In the genomic region with DNA sequence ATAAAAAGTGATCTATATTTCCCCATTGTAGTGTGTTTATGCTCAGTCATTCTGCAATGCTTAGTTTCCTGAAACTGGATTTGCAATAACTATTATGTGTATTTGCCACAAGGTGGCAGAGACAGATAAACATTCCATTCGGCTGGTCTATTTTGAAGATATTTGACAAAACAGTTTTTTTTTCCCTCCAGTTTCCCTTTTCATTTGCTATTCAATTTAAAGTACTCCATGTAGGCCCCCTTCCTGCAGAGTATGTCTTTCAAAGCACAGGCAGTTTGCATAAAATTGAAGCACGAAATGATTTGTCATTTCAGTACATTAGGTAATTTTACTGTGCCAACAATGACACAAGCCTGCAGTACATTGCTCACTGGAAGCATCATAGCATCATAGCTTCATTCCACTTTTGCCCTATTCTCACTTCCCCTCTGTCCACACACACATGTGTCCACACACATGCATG, we compare ENCODE assay signal across 11 mouse cellular contexts.
DNase-seq lines count a peak whose midpoint lies in the region; ATAC-seq lines count a peak whose summit lies in the region.
"Had no signal": no experiment of that assay in that cellular context is flagged by ENCODE, and none has a peak within 500 bp of the region (broad histone marks: within the 10 kb centered on the region; RNA-seq: fewer than 3 reads in every experiment).

No protein-coding gene starts in this region.

- H3K27ac ChIP-seq in hindbrain, embryonic 14.5 days: no peak overlapping the region
- no peak overlapping the region for H3K27ac ChIP-seq in hindbrain, embryonic 12.5 days
- H3K27ac ChIP-seq in neural tube, embryonic 14.5 days (ENCODE audit: low read depth, low read length): no peak overlapping the region
- H3K27ac ChIP-seq in forebrain, embryonic 16.5 days (ENCODE audit: low read length): peak overlapping the region; percentile 68
- H3K27ac ChIP-seq: limb, embryonic 10.5 days; midbrain, embryonic 12.5 days had no signal

- no peaks in the 10 kb centered on the region for H3K36me3 ChIP-seq in hindbrain, embryonic 14.5 days (replicated peaks; ENCODE audit: control insufficient read depth, insufficient read depth)
- H3K36me3 ChIP-seq in hindbrain, embryonic 12.5 days: no peaks in the 10 kb centered on the region
- H3K36me3 ChIP-seq in neural tube, embryonic 14.5 days (ENCODE audit: control insufficient read depth, insufficient read depth, low read length): no peaks in the 10 kb centered on the region
- no peaks in the 10 kb centered on the region for H3K36me3 ChIP-seq in forebrain, embryonic 16.5 days (ENCODE audit: control insufficient read depth, insufficient read depth)
- H3K36me3 ChIP-seq: limb, embryonic 10.5 days; midbrain, embryonic 12.5 days had no signal

- peak; percentile 72 for DNase-seq in hindbrain, embryonic 14.5 days (ENCODE audit: low spot score)
- no peak for DNase-seq in neural tube, embryonic 10.5 days (ENCODE audit: extremely low spot score, low spot score)
- DNase-seq in telencephalon, adult 2 months (ENCODE audit: low read depth, low spot score): peak; percentile 62
- no peak for DNase-seq in urinary bladder, postnatal 25 days (ENCODE audit: low spot score)
- DNase-seq: cerebellum, adult 11 months; heart, postnatal 36 days had no signal

- no peaks in the 10 kb centered on the region for H3K27me3 ChIP-seq in hindbrain, embryonic 14.5 days (ENCODE audit: control insufficient read depth, insufficient read depth, low read length)
- H3K27me3 ChIP-seq in hindbrain, embryonic 12.5 days: no peaks in the 10 kb centered on the region
- no peaks in the 10 kb centered on the region for H3K27me3 ChIP-seq in neural tube, embryonic 14.5 days (ENCODE audit: control insufficient read depth, insufficient read depth, low read length)
- no peaks in the 10 kb centered on the region for H3K27me3 ChIP-seq in forebrain, embryonic 16.5 days (replicated peaks; ENCODE audit: control insufficient read depth, insufficient read depth, low read length)
- H3K27me3 ChIP-seq: midbrain, embryonic 12.5 days had no signal

- H3K4me2 ChIP-seq in hindbrain, embryonic 14.5 days (replicated peaks): no peak overlapping the region
- no peak overlapping the region for H3K4me2 ChIP-seq in hindbrain, embryonic 12.5 days (replicated peaks)
- H3K4me2 ChIP-seq in neural tube, embryonic 14.5 days (ENCODE audit: low read depth, low read length): no peak overlapping the region
- no peak overlapping the region for H3K4me2 ChIP-seq in forebrain, embryonic 16.5 days (ENCODE audit: low read length)
- H3K4me2 ChIP-seq: midbrain, embryonic 12.5 days had no signal

- no peaks in the 10 kb centered on the region for H3K4me1 ChIP-seq in hindbrain, embryonic 14.5 days (replicated peaks; ENCODE audit: control insufficient read depth, insufficient read depth, low read length)
- H3K4me1 ChIP-seq in hindbrain, embryonic 12.5 days: no peaks in the 10 kb centered on the region
- no peaks in the 10 kb centered on the region for H3K4me1 ChIP-seq in neural tube, embryonic 14.5 days (ENCODE audit: control insufficient read depth, insufficient read depth, low read length)
- H3K4me1 ChIP-seq in forebrain, embryonic 16.5 days (replicated peaks; ENCODE audit: control insufficient read depth, insufficient read depth, low read length): peaks cover 3% of the 10 kb centered on the region; the same call in 1 of the 2 replicates
- H3K4me1 ChIP-seq: limb, embryonic 10.5 days; midbrain, embryonic 12.5 days had no signal

- no peaks in the 10 kb centered on the region for H3K9me3 ChIP-seq in hindbrain, embryonic 14.5 days (ENCODE audit: control insufficient read depth, low read length)
- H3K9me3 ChIP-seq in hindbrain, embryonic 12.5 days (replicated peaks): no peaks in the 10 kb centered on the region
- H3K9me3 ChIP-seq in neural tube, embryonic 14.5 days (ENCODE audit: control insufficient read depth, low read length): no peaks in the 10 kb centered on the region
- no peaks in the 10 kb centered on the region for H3K9me3 ChIP-seq in forebrain, embryonic 16.5 days (ENCODE audit: control insufficient read depth, low read length)
- H3K9me3 ChIP-seq: limb, embryonic 10.5 days; midbrain, embryonic 12.5 days had no signal

- no peak overlapping the region for H3K4me3 ChIP-seq in hindbrain, embryonic 14.5 days (replicated peaks; ENCODE audit: low read length)
- H3K4me3 ChIP-seq in hindbrain, embryonic 12.5 days: no peak overlapping the region
- H3K4me3 ChIP-seq in neural tube, embryonic 14.5 days (ENCODE audit: low read depth, low read length): no peak overlapping the region
- no peak overlapping the region for H3K4me3 ChIP-seq in forebrain, embryonic 16.5 days (replicated peaks; ENCODE audit: low read length)
- H3K4me3 ChIP-seq: limb, embryonic 10.5 days; midbrain, embryonic 12.5 days had no signal

- no peak overlapping the region for H3K9ac ChIP-seq in hindbrain, embryonic 14.5 days
- no peak overlapping the region for H3K9ac ChIP-seq in hindbrain, embryonic 12.5 days
- no peak overlapping the region for H3K9ac ChIP-seq in neural tube, embryonic 14.5 days (replicated peaks; ENCODE audit: low read depth, low read length)
- no peak overlapping the region for H3K9ac ChIP-seq in forebrain, embryonic 16.5 days (replicated peaks; ENCODE audit: low read depth, low read length)
- H3K9ac ChIP-seq: midbrain, embryonic 12.5 days had no signal

- 0 out of 2 replicates have a peak, but pooled peaks have one; percentile 14 for ATAC-seq in hindbrain, embryonic 14.5 days (ENCODE audit: low FRiP score)
- ATAC-seq in hindbrain, embryonic 12.5 days (ENCODE audit: low FRiP score): no peak
- ATAC-seq in neural tube, embryonic 14.5 days (ENCODE audit: low read depth): peak; percentile 63
- peak; percentile 73 for ATAC-seq in forebrain, embryonic 16.5 days

- 69% methylated on average over 2 of the region's 2 CpGs for WGBS in hindbrain, embryonic 14.5 days
- WGBS in hindbrain, embryonic 12.5 days: 69% methylated on average over 2 of the region's 2 CpGs
- WGBS in neural tube, embryonic 14.5 days: 66% methylated on average over 2 of the region's 2 CpGs
- 33% methylated on average over 2 of the region's 2 CpGs for WGBS in forebrain, embryonic 16.5 days

Comparison
In these comparisons a context has a peak if more than half of its experiments do, and no peak if none do; other contexts are left out.
1. DNase-seq: peak in hindbrain, embryonic 14.5 days (single experiment) and telencephalon, adult 2 months (single experiment); none in neural tube, embryonic 10.5 days (single experiment) and urinary bladder, postnatal 25 days (single experiment).